Mouse (Mus musculus): Measurements from ENCODE around the gene Coa4. TPM values are rescaled to one million over a fixed set of nuclear protein-coding genes. Genes with fewer than 3 reads are reported as not detected.
"Not testable (repeated sequence)": the region's sequence is repeated elsewhere in the genome, so short reads cannot be mapped to it uniquely, and the experiment has no call there.

The Coa4 gene
- polyA plus RNA-seq, 2 experiments = 15.5 to 22.3 TPM

- Histone ChIP-seq H3K9me3 (ENCODE audit: control insufficient read depth, low read length) (no peaks in the 10 kb centered on the region), H3K4me1 (ENCODE audit: control insufficient read depth, insufficient read depth, low read length) (no peaks in the 10 kb centered on the region), H3K36me3 (ENCODE audit: control insufficient read depth, insufficient read depth, low read length) (peaks cover 2% of the 10 kb centered on the region), H3K27ac (replicated peaks; ENCODE audit: low read depth, low read length) (no peak overlapping the region), H3K27me3 (ENCODE audit: control insufficient read depth, insufficient read depth, low read length) (no peaks in the 10 kb centered on the region), H3K9ac (ENCODE audit: low read depth, low read length, severe bottlenecking) (no peak overlapping the region), H3K4me2 (replicated peaks; ENCODE audit: low read depth, low read length, severe bottlenecking) (no peak overlapping the region), H3K4me3 (replicated peaks; ENCODE audit: low read length) (no peak overlapping the region)
- DNase-seq (ENCODE audit: low spot score) = no peak
- ATAC-seq (ENCODE audit: low FRiP score, low read depth) = no peak
- WGBS = 85% methylated on average over 4 of the region's 4 CpGs
- TF ChIP-seq POLR2A (IDR thresholded peaks at IDR 0.05; ENCODE audit: borderline replicate concordance, extremely low read depth, insufficient read depth, insufficient read length) = no peak
Observed at GRCm38 (mm10) chr7:100559331-100559730, 22.5 kb downstream of the Coa4 start.

GRCm38 (mm10) chr7:100561861-100562587 is 25.2 kb downstream of the Coa4 start:
- ATAC-seq (ENCODE audit: low FRiP score, low read depth) = no peak

DNA sequence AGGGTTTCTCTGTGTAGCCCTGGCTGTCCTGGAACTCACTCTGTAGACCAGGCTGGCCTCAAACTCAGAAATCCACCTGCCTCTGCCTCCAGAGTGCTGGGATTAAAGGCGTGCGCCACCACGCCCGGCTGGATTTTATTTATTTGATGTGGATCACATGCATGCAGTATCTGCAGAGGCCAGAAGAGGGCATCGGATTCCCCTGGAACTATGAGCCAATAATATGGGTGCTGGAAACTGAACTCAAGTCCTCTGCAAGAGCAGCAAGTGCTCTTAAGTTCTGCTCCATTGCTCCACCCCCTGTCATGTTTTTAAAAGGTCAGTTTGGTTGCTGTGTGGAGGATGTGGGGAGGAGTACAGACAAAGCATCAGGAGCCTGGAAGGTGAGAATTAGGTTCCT is 30.4 kb downstream of the Coa4 start:
- H3K4me3 ChIP-seq (replicated peaks; ENCODE audit: low read length); H3K36me3 ChIP-seq (ENCODE audit: control insufficient read depth, insufficient read depth, low read length); DNase-seq (ENCODE audit: low spot score); H3K27ac ChIP-seq (replicated peaks; ENCODE audit: low read depth, low read length); H3K27me3 ChIP-seq (ENCODE audit: control insufficient read depth, insufficient read depth, low read length); H3K4me2 ChIP-seq (replicated peaks; ENCODE audit: low read depth, low read length, severe bottlenecking); H3K9ac ChIP-seq (ENCODE audit: low read depth, low read length, severe bottlenecking); H3K4me1 ChIP-seq (ENCODE audit: control insufficient read depth, insufficient read depth, low read length); H3K9me3 ChIP-seq (ENCODE audit: control insufficient read depth, low read length); ATAC-seq (ENCODE audit: low FRiP score, low read depth): not testable (repeated sequence)
- WGBS = 83% methylated on average over 5 of the region's 5 CpGs

More at GRCm38 (mm10) chr7:100561861-100562587, 25.2 kb downstream of the Coa4 start:
- Histone ChIP-seq H3K27ac (replicated peaks; ENCODE audit: low read depth, low read length) (no peak overlapping the region), H3K9me3 (ENCODE audit: control insufficient read depth, low read length) (no peaks in the 10 kb centered on the region), H3K4me2 (replicated peaks; ENCODE audit: low read depth, low read length, severe bottlenecking) (no peak overlapping the region), H3K9ac (ENCODE audit: low read depth, low read length, severe bottlenecking) (0 out of 2 replicates have a peak overlapping the region, but pooled peaks have one; percentile 12), H3K36me3 (ENCODE audit: control insufficient read depth, insufficient read depth, low read length) (peaks cover 8% of the 10 kb centered on the region), H3K4me1 (ENCODE audit: control insufficient read depth, insufficient read depth, low read length) (no peaks in the 10 kb centered on the region), H3K27me3 (ENCODE audit: control insufficient read depth, insufficient read depth, low read length) (no peaks in the 10 kb centered on the region), H3K4me3 (replicated peaks; ENCODE audit: low read length) (no peak overlapping the region)
- no peak for DNase-seq (ENCODE audit: low spot score)
- WGBS = 59% methylated on average over 11 of the region's 11 CpGs
- TF ChIP-seq POLR2A (IDR thresholded peaks at IDR 0.05; ENCODE audit: borderline replicate concordance, extremely low read depth, insufficient read depth, insufficient read length) = no peak

DNA sequence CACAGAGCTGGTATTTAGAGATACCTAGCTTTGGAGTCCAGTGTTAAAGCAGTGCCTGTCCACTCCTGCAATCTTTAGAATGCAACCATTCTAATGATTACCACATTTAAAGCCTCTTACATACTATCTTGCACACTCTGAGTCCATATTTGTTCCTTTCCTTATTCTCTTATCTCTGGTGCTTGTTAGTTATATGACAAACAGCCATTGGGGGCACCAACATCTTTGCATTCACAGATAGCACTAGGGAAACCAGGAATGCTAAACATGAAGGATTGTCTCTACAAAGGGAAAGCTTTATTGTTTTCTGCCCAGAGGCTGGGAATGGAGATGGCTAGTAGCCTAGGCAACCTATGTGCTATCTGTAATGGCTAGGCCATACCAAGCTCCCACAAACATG is 33.0 kb downstream of the Coa4 start:
- no peaks in the 10 kb centered on the region for H3K4me1 ChIP-seq (ENCODE audit: control insufficient read depth, insufficient read depth, low read length)
- H3K4me3 ChIP-seq (replicated peaks; ENCODE audit: low read length) = no peak overlapping the region
- DNase-seq (ENCODE audit: low spot score) (no peak), ATAC-seq (ENCODE audit: low FRiP score, low read depth) (no peak)
- no peak overlapping the region for H3K27ac ChIP-seq (replicated peaks; ENCODE audit: low read depth, low read length)
- H3K36me3 ChIP-seq (ENCODE audit: control insufficient read depth, insufficient read depth, low read length) = peaks cover 2% of the 10 kb centered on the region
- H3K9ac ChIP-seq (ENCODE audit: low read depth, low read length, severe bottlenecking) = no peak overlapping the region
- no peak for TF ChIP-seq POLR2A (IDR thresholded peaks at IDR 0.05; ENCODE audit: borderline replicate concordance, extremely low read depth, insufficient read depth, insufficient read length)
- no peaks in the 10 kb centered on the region for H3K27me3 ChIP-seq (ENCODE audit: control insufficient read depth, insufficient read depth, low read length)
- H3K4me2 ChIP-seq (replicated peaks; ENCODE audit: low read depth, low read length, severe bottlenecking) = no peak overlapping the region
- no peaks in the 10 kb centered on the region for H3K9me3 ChIP-seq (ENCODE audit: control insufficient read depth, low read length)

GRCm38 (mm10) chr7:100570930-100571715 is 34.3 kb downstream of the Coa4 start:
- H3K4me2 ChIP-seq (replicated peaks; ENCODE audit: low read depth, low read length, severe bottlenecking) = no peak overlapping the region
- no peak overlapping the region for H3K9ac ChIP-seq (ENCODE audit: low read depth, low read length, severe bottlenecking)
- no peak overlapping the region for H3K4me3 ChIP-seq (replicated peaks; ENCODE audit: low read length)
- DNase-seq (ENCODE audit: low spot score) (no peak), ATAC-seq (ENCODE audit: low FRiP score, low read depth) (no peak)
- H3K27me3 ChIP-seq (ENCODE audit: control insufficient read depth, insufficient read depth, low read length) = no peaks in the 10 kb centered on the region
- WGBS = 86% methylated on average over 3 of the region's 3 CpGs
- no peaks in the 10 kb centered on the region for H3K4me1 ChIP-seq (ENCODE audit: control insufficient read depth, insufficient read depth, low read length)
- H3K27ac ChIP-seq (replicated peaks; ENCODE audit: low read depth, low read length) = no peak overlapping the region
- H3K36me3 ChIP-seq (ENCODE audit: control insufficient read depth, insufficient read depth, low read length) = peaks cover 2% of the 10 kb centered on the region
- no peak for TF ChIP-seq POLR2A (IDR thresholded peaks at IDR 0.05; ENCODE audit: borderline replicate concordance, extremely low read depth, insufficient read depth, insufficient read length)
- H3K9me3 ChIP-seq (ENCODE audit: control insufficient read depth, low read length) = no peaks in the 10 kb centered on the region

All from limb, embryonic 14.5 days (tissue).